Mouse (Mus musculus) spleen, adult 2 months (tissue): ENCODE results near the gene Ephb3. TPM values are rescaled to one million over a fixed set of nuclear protein-coding genes. Genes with fewer than 3 reads are reported as not detected.

ENCODE experiments used
- DNase-seq, 2 experiments: peaks; one replicate each; pipeline versions ENCODE4 v3.0.0 to v3.0.0-alpha.2; 2012 to 2021; ENCODE audit warnings: low spot score in 2 of 2, low read depth in 1 of 2
- H3K27ac ChIP-seq: fragments of 200-500 bp; 2 replicates; pipeline ENCODE4 v1.5.1; 2012; ENCODE audit warnings: low read length, inconsistent platforms; ENCODE audit not compliant: insufficient read depth
- H3K27me3 ChIP-seq: fragments of 200-500 bp; 2 replicates; pipeline ENCODE4 v1.6.1; 2012; ENCODE audit warnings: mild to moderate bottlenecking, moderate library complexity, low read length, inconsistent platforms; ENCODE audit not compliant: control insufficient read depth, insufficient read depth
- H3K36me3 ChIP-seq: fragments of 200-500 bp; 2 replicates; pipeline ENCODE4 v1.6.1; 2012; ENCODE audit warnings: mild to moderate bottlenecking, low read length, inconsistent platforms; ENCODE audit not compliant: control insufficient read depth, insufficient read depth
- H3K4me1 ChIP-seq: fragments of 200-500 bp; 2 replicates; pipeline ENCODE4 v1.6.1; 2011; ENCODE audit warnings: inconsistent platforms; ENCODE audit not compliant: control insufficient read depth, insufficient read depth, insufficient read length
- H3K4me3 ChIP-seq: fragments of 200-500 bp; 2 replicates; pipeline ENCODE4 v1.5.1; 2011; ENCODE audit warnings: mild to moderate bottlenecking, inconsistent platforms; ENCODE audit not compliant: insufficient read depth, insufficient read length; ENCODE audit errors: extremely low read depth
- CTCF ChIP-seq: fragments of 200-500 bp; IDR thresholded peaks from 2 replicates; pipeline ENCODE4 v1.5.1; 2011; ENCODE audit warnings: mild to moderate bottlenecking, inconsistent platforms; ENCODE audit not compliant: insufficient read depth, insufficient read length, insufficient replicate concordance; ENCODE audit errors: extremely low read depth
- POLR2A ChIP-seq: fragments of 200-500 bp; IDR thresholded peaks from 2 replicates; pipeline ENCODE4 v1.6.1; 2011; ENCODE audit warnings: low read depth, low read length, inconsistent platforms
- WGBS: fragments of 180-500 bp; shearing (Covaris S2); methylation state at CpG from one replicate; pipeline ENCODE4 v1.1.7; 2018; 5-methylcytosine and 5-hydroxymethylcytosine counted together
- polyA plus RNA-seq: library from polyadenylated mRNA; depleted of rRNA; stranded (reverse); fragments of >200 nt; gene quantifications from 2 replicates; pipeline ENCODE4 v1.2.3, GENCODE M21; 2012

Ephb3 gene
- polyA plus RNA-seq, 1 experiment, result 2.3 TPM

DNA sequence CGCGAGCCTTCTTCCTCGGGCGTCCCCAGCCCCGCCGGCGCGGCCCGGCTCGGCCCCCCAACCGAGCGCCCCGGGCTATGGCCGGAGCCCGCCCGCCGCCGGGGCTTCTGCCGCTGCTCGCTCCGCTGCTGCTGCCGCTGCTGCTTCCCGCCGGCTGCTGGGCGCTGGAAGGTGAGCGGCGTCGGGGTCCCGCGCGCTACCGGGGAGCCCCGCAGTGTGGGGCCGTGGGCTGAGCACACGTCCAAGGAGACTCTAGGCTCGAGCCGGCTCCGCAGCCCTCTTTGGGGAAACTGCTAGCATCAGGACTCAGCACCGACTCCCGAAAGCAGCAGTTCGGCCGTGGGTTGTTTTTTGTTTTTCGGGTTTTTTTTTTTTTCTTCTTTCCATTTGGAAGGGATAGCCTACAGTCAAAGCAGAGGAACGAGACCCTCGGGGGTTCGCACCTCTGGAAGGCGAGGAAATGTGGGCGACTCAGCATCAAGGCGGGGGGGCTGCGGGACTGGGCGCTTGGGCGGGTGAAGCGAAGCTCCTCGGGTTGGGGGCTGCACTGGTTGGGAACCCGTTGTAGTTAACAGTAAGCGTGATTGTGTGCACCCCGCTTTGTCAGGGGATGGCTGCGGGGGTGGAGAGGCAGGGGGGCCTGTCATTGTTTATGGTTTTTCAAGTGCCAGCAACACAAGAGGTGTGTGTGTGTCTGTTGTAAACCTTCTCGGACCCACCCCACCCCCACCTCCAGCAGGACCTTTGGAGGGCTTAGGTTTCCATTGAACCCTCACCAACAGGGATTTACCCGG, 735 bp downstream of the Ephb3 start:
- DNase-seq, result no peak
- no peak overlapping the region for H3K27ac ChIP-seq
- TF ChIP-seq CTCF (no peak), POLR2A (no peak)
- peaks cover 12% of the 10 kb centered on the region for H3K27me3 ChIP-seq
- peaks cover 3% of the 10 kb centered on the region; the same call in 1 of the 2 replicates for H3K4me1 ChIP-seq
- H3K4me3 ChIP-seq, result peak overlapping the region; percentile 41; the same call in 1 of the 2 replicates
- WGBS, result 15% methylated on average over 56 of the region's 60 CpGs
- H3K36me3 ChIP-seq, result no peaks in the 10 kb centered on the region

DNA sequence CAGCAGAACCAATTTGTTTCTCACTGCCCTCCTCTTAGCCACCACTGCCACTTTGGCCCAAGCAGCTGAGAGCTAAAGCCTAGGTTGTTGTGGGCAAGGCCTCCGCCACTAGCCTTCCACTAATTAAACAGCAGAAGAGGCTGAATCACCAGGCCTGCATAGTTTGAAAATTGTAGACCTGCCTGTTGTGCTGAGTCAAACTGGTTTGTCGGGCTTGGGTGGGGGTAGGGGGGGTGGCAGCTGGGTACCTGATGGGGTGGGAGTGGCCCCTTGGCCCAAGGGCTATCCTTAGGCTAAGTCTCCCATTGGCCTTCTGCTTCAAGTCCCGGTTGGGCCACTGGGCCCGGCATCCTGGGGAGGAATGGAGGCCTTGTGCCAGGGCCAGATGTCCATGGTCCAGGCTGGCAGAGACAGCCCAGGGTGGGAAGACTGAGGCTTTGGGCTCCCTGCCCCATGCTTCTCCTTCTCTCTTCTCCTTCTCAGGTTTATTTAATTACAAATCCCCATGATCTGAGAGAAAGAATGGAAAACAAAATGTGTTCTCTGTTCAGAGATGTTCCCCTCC, 3.5 kb downstream of the Ephb3 start:
- H3K36me3 ChIP-seq, result no peaks in the 10 kb centered on the region
- WGBS, result 85% methylated on average over 4 of the region's 4 CpGs
- no peak overlapping the region for H3K27ac ChIP-seq
- TF ChIP-seq CTCF, result no peak
- TF ChIP-seq POLR2A, result no peak
- H3K27me3 ChIP-seq, result peaks cover 15% of the 10 kb centered on the region
- no peak for DNase-seq
- no peak overlapping the region for H3K4me3 ChIP-seq
- H3K4me1 ChIP-seq, result peaks cover 3% of the 10 kb centered on the region; the same call in 1 of the 2 replicates

DNA sequence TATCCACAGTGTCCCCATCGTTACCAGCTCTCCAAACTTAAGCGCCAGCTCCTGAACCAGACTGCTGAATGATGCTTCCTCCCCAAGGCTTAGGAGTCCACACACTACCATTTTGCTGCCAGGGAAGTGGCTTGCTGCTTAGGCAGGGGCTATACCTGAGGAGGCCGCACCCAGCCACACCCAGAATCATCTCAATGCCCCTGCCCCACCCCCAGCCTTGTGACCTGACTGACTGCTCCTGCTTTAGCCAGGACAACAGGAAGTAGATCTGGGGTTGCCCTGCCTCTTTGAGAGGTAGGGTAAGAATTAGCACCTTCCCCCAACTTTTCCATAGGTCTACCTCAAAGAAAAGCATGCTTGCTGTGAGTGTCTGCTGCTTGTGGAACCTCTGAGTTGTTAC, 4.7 kb downstream of the Ephb3 start:
- Histone ChIP-seq H3K4me3 (no peak overlapping the region), H3K4me1 (peaks cover 3% of the 10 kb centered on the region; the same call in 1 of the 2 replicates), H3K36me3 (no peaks in the 10 kb centered on the region), H3K27me3 (peaks cover 14% of the 10 kb centered on the region), H3K27ac (no peak overlapping the region)
- TF ChIP-seq CTCF, result no peak
- TF ChIP-seq POLR2A, result no peak
- DNase-seq, result no peak
- WGBS, result 91% methylated on average over 3 of the region's 3 CpGs

DNA sequence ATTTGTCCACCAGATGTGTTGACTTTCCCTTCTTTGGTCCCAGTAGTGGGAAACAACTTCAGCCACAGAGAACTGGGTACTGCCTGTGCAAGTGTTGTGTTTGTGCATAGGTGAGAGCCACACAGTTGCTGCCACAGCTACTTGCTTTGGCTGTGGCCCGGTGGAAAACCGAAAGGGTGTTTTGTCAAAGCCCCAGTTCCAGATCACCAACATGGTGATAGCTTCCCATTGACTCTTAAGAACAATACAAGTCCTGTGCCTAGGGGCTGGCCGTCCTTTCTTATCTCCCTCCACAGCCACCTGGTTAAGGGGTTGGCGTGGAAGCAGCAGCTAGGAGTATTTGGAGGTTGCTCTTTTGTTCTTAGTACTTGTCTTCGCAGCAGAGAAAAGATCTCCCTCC, 5.6 kb downstream of the Ephb3 start:
- Histone ChIP-seq H3K4me3 (no peak overlapping the region), H3K4me1 (peaks cover 3% of the 10 kb centered on the region; the same call in 1 of the 2 replicates), H3K27ac (no peak overlapping the region), H3K36me3 (no peaks in the 10 kb centered on the region), H3K27me3 (peaks cover 5% of the 10 kb centered on the region)
- no peak for DNase-seq
- WGBS, result 73% methylated on average over 5 of the region's 5 CpGs
- TF ChIP-seq CTCF, result no peak
- no peak for TF ChIP-seq POLR2A

DNA sequence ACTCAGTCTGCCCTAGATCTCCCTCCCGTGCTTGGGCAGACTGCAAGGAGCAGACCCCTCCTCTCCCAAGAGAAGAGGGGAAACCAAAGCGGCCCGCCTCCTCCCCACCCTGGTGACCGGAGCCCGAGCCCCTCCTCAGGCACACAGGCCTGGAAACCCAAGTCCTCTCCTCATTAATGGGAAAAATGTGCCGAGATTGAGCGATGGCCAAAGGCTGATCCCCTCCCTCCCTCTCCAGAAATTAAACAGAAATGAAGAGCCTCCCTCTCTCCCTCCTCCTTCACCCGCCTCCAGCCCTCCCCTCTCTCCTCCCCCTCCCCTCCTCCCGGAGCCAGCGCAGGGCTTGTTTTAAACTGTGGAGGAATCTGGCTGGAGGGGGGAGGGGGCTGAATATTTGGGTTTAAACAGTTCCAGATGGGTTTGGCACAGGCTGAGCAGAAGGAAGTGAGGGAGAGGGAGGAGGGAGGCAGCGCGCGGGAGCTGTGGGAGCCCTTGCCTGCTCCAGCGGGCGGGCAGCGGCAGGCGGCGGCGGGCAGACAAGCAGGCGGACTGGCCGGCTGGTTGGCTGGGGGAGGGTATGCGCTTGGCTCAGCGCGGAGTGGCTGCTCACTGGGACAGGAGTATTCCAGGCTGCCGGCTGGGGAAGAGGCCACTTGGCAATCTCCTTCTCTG, 6.2 kb downstream of the Ephb3 start:
- DNase-seq, result no peak
- Histone ChIP-seq H3K4me1 (peaks cover 3% of the 10 kb centered on the region; the same call in 1 of the 2 replicates), H3K27me3 (peaks cover 3% of the 10 kb centered on the region; the same call in 1 of the 2 replicates), H3K4me3 (no peak overlapping the region), H3K27ac (no peak overlapping the region), H3K36me3 (no peaks in the 10 kb centered on the region)
- TF ChIP-seq POLR2A (no peak), CTCF (no peak)
- 11% methylated on average over 25 of the region's 25 CpGs for whole genome bisulfite sequencing

DNA sequence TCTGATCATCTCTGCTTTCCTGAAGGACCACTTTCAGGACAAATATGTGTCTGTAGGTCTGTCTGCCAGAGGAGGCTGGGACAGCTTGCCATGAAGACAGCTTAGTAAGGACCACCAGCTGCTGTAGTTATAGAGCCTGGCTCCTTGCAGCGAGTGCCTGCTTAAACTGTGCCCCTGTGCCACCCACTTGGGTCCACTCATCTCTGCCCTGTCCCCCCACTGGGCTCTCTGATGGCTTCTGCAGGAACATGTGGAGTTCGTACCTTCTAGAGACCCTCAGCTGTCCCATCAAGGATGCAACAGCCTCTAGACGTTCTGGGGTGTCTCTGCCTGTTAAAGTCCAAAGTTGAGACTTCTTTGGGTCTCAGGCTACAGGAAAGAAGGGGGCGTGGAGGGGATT, 6.9 kb downstream of the Ephb3 start:
- Histone ChIP-seq H3K4me3 (no peak overlapping the region), H3K4me1 (peaks cover 3% of the 10 kb centered on the region; the same call in 1 of the 2 replicates), H3K27me3 (peaks cover 3% of the 10 kb centered on the region; the same call in 1 of the 2 replicates), H3K36me3 (no peaks in the 10 kb centered on the region), H3K27ac (no peak overlapping the region)
- no peak for DNase-seq
- WGBS, result 65% methylated on average over 4 of the region's 4 CpGs
- TF ChIP-seq POLR2A (no peak), CTCF (no peak)

DNA sequence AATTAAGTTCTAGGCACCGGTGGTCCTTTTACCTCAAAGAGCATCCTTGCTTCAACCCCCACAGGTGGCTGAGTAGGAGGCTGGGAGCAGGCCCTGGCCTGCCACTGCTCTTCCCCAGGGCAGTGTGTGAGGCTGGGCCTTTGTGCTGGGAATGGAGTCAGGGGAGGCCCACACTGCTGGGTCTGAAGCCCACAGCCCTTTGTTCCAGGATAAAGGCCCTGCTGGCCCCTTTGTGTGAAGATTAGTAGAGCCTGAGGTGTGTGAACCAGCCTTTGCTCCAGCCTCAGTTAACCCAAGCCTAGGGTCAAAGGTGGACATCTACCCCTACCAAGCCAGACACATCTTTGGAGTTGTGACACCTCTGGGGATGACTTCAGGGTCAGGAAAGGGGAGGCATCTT, 7.8 kb downstream of the Ephb3 start:
- no peak overlapping the region for H3K27ac ChIP-seq
- no peak for TF ChIP-seq CTCF
- TF ChIP-seq POLR2A, result no peak
- no peak for DNase-seq
- WGBS, result 82% methylated on average over 1 of the region's 1 CpGs
- H3K4me3 ChIP-seq, result no peak overlapping the region
- peaks cover 3% of the 10 kb centered on the region; the same call in 1 of the 2 replicates for H3K4me1 ChIP-seq
- H3K27me3 ChIP-seq, result peaks cover 3% of the 10 kb centered on the region; the same call in 1 of the 2 replicates
- no peaks in the 10 kb centered on the region for H3K36me3 ChIP-seq
